Mouse (Mus musculus) liver, embryonic 12.5 days (tissue): Measurements from ENCODE around the gene Slc25a3. TPM values are rescaled to one million over a fixed set of nuclear protein-coding genes. Genes with fewer than 3 reads are reported as not detected.

ENCODE experiments used
- ATAC-seq: fragments of 200-750 bp; cut with Nextera tagmentation; 2 replicates; pipeline ENCODE4 v1.8.0; 2017; ENCODE audit warnings: moderate number of reproducible peaks, mild to moderate bottlenecking, moderate library complexity
- H3K27ac ChIP-seq: fragments of 300-500 bp; sonication (generic); 2 replicates; pipeline ENCODE4 v1.5.1; 2016; ENCODE audit warnings: mild to moderate bottlenecking
- H3K27me3 ChIP-seq: fragments of 300-500 bp; sonication (generic); replicated peaks from 2 replicates; pipeline ENCODE4 v1.6.1; 2016; ENCODE audit warnings: mild to moderate bottlenecking, moderate library complexity
- H3K36me3 ChIP-seq: fragments of 300-500 bp; sonication (generic); 2 replicates; pipeline ENCODE4 v1.6.1; 2016; ENCODE audit warnings: mild to moderate bottlenecking, moderate library complexity
- H3K4me1 ChIP-seq: fragments of 300-500 bp; sonication (generic); 2 replicates; pipeline ENCODE4 v1.6.1; 2016
- H3K4me2 ChIP-seq: fragments of 300-500 bp; sonication (generic); 2 replicates; pipeline ENCODE4 v1.6.1; 2016; ENCODE audit warnings: mild to moderate bottlenecking, moderate library complexity
- H3K4me3 ChIP-seq: fragments of 300-500 bp; sonication (generic); 2 replicates; pipeline ENCODE4 v1.5.1; 2016; ENCODE audit warnings: mild to moderate bottlenecking, moderate library complexity
- H3K9ac ChIP-seq: fragments of 300-500 bp; sonication (generic); 2 replicates; pipeline ENCODE4 v1.6.1; 2016; ENCODE audit warnings: mild to moderate bottlenecking, moderate library complexity
- H3K9me3 ChIP-seq: fragments of 300-500 bp; sonication (generic); replicated peaks from 2 replicates; pipeline ENCODE4 v1.6.1; 2016; ENCODE audit warnings: mild to moderate bottlenecking, moderate library complexity
- WGBS: fragments of 180-500 bp; shearing (Covaris S2); methylation state at CpG from one replicate; pipeline ENCODE4 v1.1.7; 2016; ENCODE audit not compliant: insufficient replicate concordance; 5-methylcytosine and 5-hydroxymethylcytosine counted together
- polyA plus RNA-seq: library from polyadenylated mRNA; unstranded; fragments of >200 nt; fragmentation: Nextera tagmentation; extraction: Ambion mirVana; gene quantifications from 2 replicates; pipeline ENCODE4 v1.2.1, GENCODE M21; 2016

Gene Slc25a3
- polyA plus RNA-seq = 282 and 297 TPM in 2 replicates

GRCm38 (mm10) chr10:91123828-91124822 lies at the start of gene Slc25a3:
Gene Slc25a3, minus strand, starts transcription at chr10:91124059.
- Histone ChIP-seq H3K4me3 (peak within 1 kb of the TSS; percentile 99), H3K4me2 (peak within 1 kb of the TSS; percentile 75), H3K27ac (peak within 1 kb of the TSS; percentile 93), H3K9ac (peak within 1 kb of the TSS; percentile 98), H3K36me3 (peaks cover 33% of the 10 kb centered on the region), H3K27me3 (no peaks in the 10 kb centered on the region), H3K4me1 (peaks cover 40% of the 10 kb centered on the region), H3K9me3 (no peaks in the 10 kb centered on the region)
- ATAC-seq = peak; percentile 97
- WGBS = 12% methylated on average over 59 of the region's 59 CpGs

DNA sequence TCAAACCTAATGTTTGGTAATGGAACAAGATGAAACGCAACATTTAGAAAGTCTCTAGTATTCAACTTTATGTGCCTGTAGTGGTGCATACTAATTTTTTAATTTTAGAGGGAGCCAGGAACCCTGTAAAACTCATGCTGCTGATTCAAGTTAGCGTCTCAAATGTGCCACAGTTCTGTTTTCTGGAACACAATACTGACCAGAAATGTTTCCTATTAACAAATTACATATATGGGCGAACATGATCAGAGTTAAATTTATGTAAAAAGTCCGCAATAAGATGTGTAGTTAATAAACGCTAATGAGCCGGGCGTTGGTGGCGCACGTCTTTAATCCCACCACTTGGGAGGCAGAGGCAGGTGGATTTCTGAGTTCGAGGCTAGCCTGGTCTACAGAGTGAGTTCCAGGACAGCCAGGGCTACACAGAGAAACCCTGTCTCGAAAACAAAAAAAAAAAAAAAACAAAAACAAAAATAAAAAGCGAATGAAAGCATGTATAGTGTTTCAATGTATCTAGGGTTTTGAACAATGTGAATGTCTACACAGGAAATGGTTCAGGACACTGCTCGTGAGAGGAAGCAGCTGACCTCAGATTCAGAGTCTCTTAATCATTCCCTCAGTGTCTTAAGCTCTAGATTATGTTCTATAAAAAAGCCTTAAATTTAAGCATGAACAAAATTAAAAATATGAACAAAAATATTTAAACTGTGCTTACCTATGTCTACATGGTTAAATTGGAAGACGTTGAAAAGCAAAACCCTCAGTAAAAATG lies 48.7 kb upstream of the Slc25a3 start:
- H3K27ac ChIP-seq = peak overlapping the region; percentile 98
- peak overlapping the region; percentile 100 for H3K9ac ChIP-seq
- H3K36me3 ChIP-seq = peaks cover 18% of the 10 kb centered on the region
- peak overlapping the region; percentile 89 for H3K4me2 ChIP-seq
- H3K27me3 ChIP-seq = no peaks in the 10 kb centered on the region
- WGBS = 68% methylated on average over 14 of the region's 14 CpGs
- no peak for ATAC-seq
- peak overlapping the region; percentile 95 for H3K4me3 ChIP-seq
- H3K4me1 ChIP-seq = peaks cover 42% of the 10 kb centered on the region
- H3K9me3 ChIP-seq = no peaks in the 10 kb centered on the region

GRCm38 (mm10) chr10:91171455-91172328 lies 47.8 kb upstream of the Slc25a3 start:
- under 1% methylated on average over 68 of the region's 68 CpGs for WGBS
- Histone ChIP-seq H3K4me1 (peaks cover 44% of the 10 kb centered on the region), H3K27me3 (no peaks in the 10 kb centered on the region), H3K9me3 (no peaks in the 10 kb centered on the region), H3K36me3 (peaks cover 26% of the 10 kb centered on the region), H3K4me2 (peak overlapping the region; percentile 89), H3K4me3 (peak overlapping the region; percentile 95), H3K9ac (peak overlapping the region; percentile 100), H3K27ac (peak overlapping the region; percentile 98)
- peak; percentile 97 for ATAC-seq

DNA sequence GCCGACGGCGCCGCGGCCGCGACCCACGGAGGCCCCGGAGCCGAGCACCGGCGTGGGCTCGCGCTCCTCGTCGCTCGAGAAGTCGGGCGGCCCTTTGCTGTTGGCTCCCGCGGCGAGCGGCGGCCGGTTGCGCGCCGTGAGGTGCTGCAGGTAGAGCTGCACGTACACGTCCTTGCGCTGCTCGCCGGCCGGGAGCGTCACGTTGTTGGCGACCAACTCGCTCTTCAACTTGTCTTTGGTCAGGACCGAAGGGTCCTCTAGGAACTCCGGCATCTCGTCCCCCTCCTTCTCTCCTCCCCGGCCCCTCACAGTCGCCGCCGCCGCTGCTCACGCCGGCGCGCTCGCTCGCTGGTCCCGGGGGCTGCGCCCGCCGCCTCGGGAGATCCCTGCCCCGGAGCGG lies 47.2 kb upstream of the Slc25a3 start:
- peaks cover 33% of the 10 kb centered on the region for H3K36me3 ChIP-seq
- H3K4me1 ChIP-seq = peaks cover 50% of the 10 kb centered on the region
- peak; percentile 22 for ATAC-seq

GRCm38 (mm10) chr10:91170143-91170941 lies 46.5 kb upstream of the Slc25a3 start:
- H3K27ac ChIP-seq = peak overlapping the region; percentile 98
- H3K9ac ChIP-seq = peak overlapping the region; percentile 100
- WGBS = 1% methylated on average over 50 of the region's 50 CpGs
- no peaks in the 10 kb centered on the region for H3K9me3 ChIP-seq
- H3K27me3 ChIP-seq = no peaks in the 10 kb centered on the region
- peaks cover 40% of the 10 kb centered on the region for H3K36me3 ChIP-seq
- H3K4me2 ChIP-seq = peak overlapping the region; percentile 89
- peaks cover 57% of the 10 kb centered on the region for H3K4me1 ChIP-seq
- ATAC-seq = 0 out of 2 replicates have a peak, but pooled peaks have one; percentile 12
- peak overlapping the region; percentile 95 for H3K4me3 ChIP-seq

More for the DNA sequence above, 47.2 kb upstream of the Slc25a3 start:
- Histone ChIP-seq H3K27me3 (no peaks in the 10 kb centered on the region), H3K4me3 (peak overlapping the region; percentile 95), H3K9me3 (no peaks in the 10 kb centered on the region), H3K27ac (peak overlapping the region; percentile 98), H3K4me2 (peak overlapping the region; percentile 89), H3K9ac (peak overlapping the region; percentile 100)
- under 1% methylated on average over 59 of the region's 59 CpGs for WGBS

GRCm38 (mm10) chr10:91169414-91170065 lies 45.7 kb upstream of the Slc25a3 start:
- 11% methylated on average over 17 of the region's 17 CpGs for WGBS
- H3K4me3 ChIP-seq = peak overlapping the region; percentile 95

DNA sequence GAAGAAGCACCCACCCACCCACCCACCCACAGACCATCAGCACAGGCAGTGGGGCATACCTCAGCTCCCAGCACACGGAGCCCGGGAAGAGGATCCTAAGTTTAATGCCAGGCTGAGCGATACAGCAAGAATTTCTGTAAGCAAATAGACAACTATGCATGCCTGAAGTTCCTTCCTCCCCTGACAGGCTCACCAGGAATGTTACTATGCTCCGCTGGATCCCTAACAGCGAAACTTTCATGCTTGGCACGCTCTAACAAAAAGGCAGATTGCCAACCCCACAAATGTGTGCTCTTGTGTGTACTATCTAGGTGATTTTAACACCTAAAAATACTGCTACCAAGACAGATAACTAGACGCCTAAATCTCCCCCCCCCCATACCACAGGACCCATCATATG lies 43.5 kb upstream of the Slc25a3 start:
- H3K4me3 ChIP-seq = peak overlapping the region; percentile 95
- peak overlapping the region; percentile 100 for H3K9ac ChIP-seq
- no peaks in the 10 kb centered on the region for H3K27me3 ChIP-seq
- peak overlapping the region; percentile 36; the same call in 1 of the 2 replicates for H3K27ac ChIP-seq
- H3K36me3 ChIP-seq = peaks cover 67% of the 10 kb centered on the region
- H3K4me2 ChIP-seq = peak overlapping the region; percentile 89
- 75% methylated on average over 7 of the region's 7 CpGs for WGBS
- H3K4me1 ChIP-seq = peaks cover 69% of the 10 kb centered on the region
- no peaks in the 10 kb centered on the region for H3K9me3 ChIP-seq
- ATAC-seq = no peak

More at GRCm38 (mm10) chr10:91169414-91170065, 45.7 kb upstream of the Slc25a3 start:
- Histone ChIP-seq H3K4me2 (peak overlapping the region; percentile 89), H3K36me3 (peaks cover 47% of the 10 kb centered on the region), H3K4me1 (peaks cover 63% of the 10 kb centered on the region), H3K9ac (peak overlapping the region; percentile 100), H3K27me3 (no peaks in the 10 kb centered on the region), H3K9me3 (no peaks in the 10 kb centered on the region), H3K27ac (peak overlapping the region; percentile 98)
- no peak for ATAC-seq

GRCm38 (mm10) chr10:91166890-91167289 lies 43.0 kb upstream of the Slc25a3 start:
- H3K4me3 ChIP-seq = peak overlapping the region; percentile 95
- H3K27me3 ChIP-seq = no peaks in the 10 kb centered on the region
- peak overlapping the region; percentile 36; the same call in 1 of the 2 replicates for H3K27ac ChIP-seq
- 52% methylated on average over 5 of the region's 5 CpGs for WGBS
- ATAC-seq = no peak
- H3K4me2 ChIP-seq = peak overlapping the region; percentile 89
- peaks cover 69% of the 10 kb centered on the region for H3K4me1 ChIP-seq
- peak overlapping the region; percentile 100 for H3K9ac ChIP-seq
- H3K36me3 ChIP-seq = peaks cover 71% of the 10 kb centered on the region
- no peaks in the 10 kb centered on the region for H3K9me3 ChIP-seq

- H3K36me3 ChIP-seq = peaks cover 82% of the 10 kb centered on the region
These were observed 42.0 kb upstream of the Slc25a3 start for GRCm38 (mm10) chr10:91165850-91166249.

DNA sequence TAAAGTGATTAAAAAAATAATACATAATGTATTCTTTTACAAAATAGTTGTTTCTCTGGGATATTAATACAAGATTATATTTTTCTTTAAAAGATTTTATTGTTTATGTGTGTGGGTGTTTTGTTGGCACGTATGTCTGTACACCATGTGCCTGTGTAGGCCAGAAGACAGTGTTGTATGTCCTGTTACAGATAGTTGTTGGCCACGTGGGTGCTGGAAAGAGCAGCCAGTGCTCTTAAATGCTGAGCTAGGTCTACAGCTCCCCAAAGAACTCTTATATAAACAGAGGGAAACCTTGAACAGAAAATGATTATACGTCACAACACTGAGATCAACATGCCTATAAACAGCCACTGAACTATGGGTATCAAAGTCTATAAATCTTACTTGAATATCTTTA lies 40.6 kb upstream of the Slc25a3 start:
- no peaks in the 10 kb centered on the region for H3K27me3 ChIP-seq
- no peak overlapping the region for H3K4me2 ChIP-seq
- no peaks in the 10 kb centered on the region for H3K9me3 ChIP-seq
- H3K4me1 ChIP-seq = peaks cover 72% of the 10 kb centered on the region
- ATAC-seq = no peak
- no peak overlapping the region for H3K9ac ChIP-seq
- no peak overlapping the region for H3K4me3 ChIP-seq
- peaks cover 95% of the 10 kb centered on the region for H3K36me3 ChIP-seq
- no peak overlapping the region for H3K27ac ChIP-seq
- WGBS = 75% methylated on average over 3 of the region's 3 CpGs

More at GRCm38 (mm10) chr10:91165850-91166249, 42.0 kb upstream of the Slc25a3 start:
- Histone ChIP-seq H3K9ac (no peak overlapping the region), H3K4me1 (peaks cover 72% of the 10 kb centered on the region), H3K27me3 (no peaks in the 10 kb centered on the region), H3K27ac (no peak overlapping the region), H3K9me3 (no peaks in the 10 kb centered on the region), H3K4me2 (0 out of 2 replicates have a peak overlapping the region, but pooled peaks have one; percentile 89), H3K4me3 (no peak overlapping the region)
- no peak for ATAC-seq
